Mouse (Mus musculus): ENCODE measurements around the gene Gm49673.
"Not testable (repeated sequence)": the region's sequence is repeated elsewhere in the genome, so short reads cannot be mapped to it uniquely, and the experiment has no call there.

Gene Gm49673

DNA sequence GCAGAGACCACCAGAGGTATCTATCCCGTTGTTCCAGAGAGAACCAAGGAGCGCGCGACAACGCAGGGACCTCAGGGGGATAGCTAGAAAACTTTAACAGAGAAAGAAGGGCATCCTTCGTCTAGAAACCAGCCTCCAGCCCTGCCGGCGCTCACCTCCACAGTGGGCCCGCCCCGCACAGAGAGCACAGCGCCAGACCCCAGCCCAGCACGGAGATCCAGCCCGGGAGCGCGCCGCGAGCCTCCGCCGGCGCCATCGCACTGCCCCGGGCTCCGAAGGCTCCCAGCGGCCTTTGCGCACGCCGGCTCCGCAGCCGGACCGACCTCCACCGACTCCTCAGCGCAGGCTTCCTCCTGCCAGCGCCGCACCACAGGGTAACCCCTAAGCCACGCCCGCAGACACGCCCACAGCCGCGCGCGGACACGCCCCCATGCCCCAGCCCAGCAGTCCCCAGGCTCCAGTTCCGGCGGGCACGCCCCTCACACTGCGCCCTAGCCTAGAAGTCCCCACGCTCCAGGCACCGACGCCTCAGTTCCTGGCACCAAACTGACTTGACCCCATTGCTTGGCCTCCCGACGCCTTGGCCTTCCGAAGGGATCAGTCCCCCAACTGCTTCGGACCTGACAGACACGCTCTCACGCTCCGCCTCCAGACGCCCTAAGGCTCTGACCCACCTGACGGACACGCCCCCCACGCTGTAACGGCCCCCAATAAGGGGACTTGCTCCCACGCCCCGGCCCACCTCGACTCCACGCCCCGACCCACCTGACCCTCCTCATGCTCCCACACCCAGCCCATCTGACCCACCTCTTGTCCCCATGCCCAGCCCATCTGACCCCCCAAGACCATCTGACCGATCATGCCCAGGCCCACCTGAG is at the start of gene Gm49673, which contains the start of gene Rnaset2a:
Gene Gm49673 (minus strand): TSS at position 350 of the 878 bp plus-strand sequence.
Gene Rnaset2a (minus strand): TSS at position 659 of the 878 bp plus-strand sequence.
- peak; percentile 74 for DNase-seq (ENCODE audit: low spot score)

DNA sequence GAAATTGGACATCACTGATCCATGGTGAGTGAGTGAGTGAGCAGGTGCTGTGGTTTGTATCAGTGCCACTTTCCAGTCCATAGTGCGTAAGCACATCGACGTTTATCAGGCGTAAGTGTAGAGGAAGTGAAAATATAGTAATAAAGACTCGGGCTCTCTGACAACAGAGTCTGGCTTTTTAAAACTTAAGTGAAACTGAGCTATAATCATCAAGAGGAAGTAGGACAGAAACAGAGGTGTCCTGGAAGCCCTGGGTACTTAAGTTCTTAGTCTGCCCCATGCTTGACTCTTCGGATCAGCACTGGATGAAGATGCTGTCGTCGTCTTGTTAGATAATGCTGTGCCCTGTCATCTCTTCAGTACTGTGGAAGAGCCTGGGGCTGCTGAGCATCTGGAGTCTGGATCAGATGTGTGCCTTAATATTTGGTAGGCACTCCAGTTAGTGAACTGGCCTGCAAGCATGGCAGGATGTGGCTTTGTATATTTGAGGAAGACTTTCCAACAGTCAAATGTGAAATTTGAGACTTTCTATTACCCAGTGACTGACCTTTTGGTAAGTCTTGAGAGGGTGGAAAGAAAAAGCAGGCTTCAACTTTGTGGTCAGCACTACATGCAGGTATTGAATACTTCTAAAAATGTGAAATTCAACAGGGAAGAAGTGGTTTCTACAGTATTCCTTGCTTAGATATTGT is 48.2 kb upstream of the Gm49673 start:
- no peak for DNase-seq (ENCODE audit: low spot score)

DNA sequence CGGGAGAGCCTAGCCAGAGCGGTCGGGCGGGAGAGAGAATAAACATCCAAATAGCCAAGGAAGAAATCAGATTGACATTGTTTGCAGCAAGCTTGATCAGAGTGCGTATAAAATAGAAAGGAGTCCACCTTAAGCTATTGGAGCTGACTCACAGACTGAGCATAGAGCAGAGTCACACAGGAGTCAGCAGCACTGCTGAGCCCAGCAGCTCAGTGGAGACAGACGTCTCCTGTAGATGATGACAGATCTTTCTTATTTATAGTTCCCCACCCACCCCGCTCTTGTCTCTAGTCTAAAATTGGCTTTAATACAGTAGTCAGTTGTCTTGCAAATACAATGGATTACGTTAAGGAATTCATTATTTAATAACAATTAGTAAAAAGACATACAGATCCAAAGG is 46.1 kb upstream of the Gm49673 start:
- DNase-seq (ENCODE audit: low spot score), result no peak

DNA sequence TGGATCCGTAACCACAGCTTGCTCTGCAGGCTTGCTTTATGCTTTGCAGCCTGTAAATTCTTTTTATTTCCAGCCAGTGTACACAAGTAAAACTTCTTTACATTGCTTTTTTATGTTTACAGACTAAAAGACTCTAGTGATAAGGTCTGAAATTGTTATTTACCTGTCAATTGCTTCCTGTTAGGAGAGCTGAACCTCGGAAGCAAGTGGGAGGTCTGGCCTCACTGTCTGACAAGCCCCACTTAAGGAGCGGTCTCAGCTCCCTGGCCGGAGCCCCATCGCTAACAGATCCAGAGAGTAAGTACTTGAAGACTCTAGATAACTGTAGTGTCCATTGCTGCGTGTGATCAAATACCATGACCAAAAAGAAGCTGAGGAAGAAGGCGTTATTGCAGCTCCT is 36.6 kb upstream of the Gm49673 start:
- no peak for DNase-seq (ENCODE audit: low spot score)

DNA sequence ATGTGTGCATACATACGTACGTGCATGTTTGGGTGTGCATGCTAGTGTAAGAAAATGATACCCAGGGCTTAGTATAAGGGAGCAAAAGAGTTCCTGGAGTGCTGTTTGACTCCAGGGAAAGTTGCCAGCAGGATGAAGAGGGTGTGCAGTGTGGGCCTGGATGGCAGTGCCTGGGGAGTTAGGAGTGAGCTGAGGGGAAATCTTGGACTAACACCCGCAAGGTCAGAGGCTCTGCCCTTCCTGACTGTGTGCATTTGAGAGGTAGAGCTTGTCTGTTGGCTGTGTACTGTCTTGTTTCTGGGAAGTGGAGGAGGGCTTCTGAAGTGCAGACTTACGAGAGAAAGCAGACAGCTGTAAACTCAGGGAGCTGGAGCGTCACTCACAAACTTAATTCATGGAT is 36.2 kb upstream of the Gm49673 start:
- DNase-seq (ENCODE audit: low spot score), result no peak

DNA sequence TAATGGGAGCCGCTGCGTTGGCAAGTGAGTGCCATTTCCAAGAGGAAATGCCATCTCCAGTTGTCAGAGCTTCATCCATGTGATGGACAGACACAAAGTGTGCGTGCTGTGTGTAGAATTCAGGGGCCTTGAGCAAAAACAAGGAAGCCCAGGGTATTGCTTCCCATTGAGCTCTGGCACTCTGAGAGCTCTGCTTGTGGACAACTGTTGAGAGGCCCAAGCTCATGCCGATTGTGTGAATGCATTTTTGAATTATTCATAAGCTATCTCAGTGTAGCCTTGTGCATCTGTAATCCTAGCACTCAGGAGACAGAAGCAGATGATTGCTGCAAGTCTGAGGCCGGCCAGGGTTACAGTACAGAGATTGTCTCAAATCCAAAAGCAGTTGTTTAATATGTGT is 29.5 kb upstream of the Gm49673 start:
- DNase-seq (ENCODE audit: low spot score), result no peak

DNA sequence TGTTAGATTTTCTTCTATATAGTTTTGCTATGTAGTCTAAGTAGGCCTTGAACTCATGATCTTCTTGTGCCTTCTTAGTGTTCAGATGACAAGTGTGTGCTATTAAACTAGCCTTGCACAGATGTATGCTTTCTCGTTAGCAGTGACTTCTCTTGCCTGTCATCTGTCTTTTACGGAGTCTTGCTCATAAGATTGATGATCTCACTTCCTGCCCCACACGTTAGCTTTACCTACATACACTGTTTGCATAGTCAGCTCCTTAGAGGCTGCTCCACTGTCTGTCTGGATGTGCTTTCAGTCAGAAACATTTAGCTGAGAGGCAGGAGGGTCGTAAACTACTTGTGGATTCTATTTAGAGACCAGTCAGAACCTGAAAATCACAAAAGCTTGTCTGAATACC is 23.5 kb upstream of the Gm49673 start:
- no peak for DNase-seq (ENCODE audit: low spot score)

DNA sequence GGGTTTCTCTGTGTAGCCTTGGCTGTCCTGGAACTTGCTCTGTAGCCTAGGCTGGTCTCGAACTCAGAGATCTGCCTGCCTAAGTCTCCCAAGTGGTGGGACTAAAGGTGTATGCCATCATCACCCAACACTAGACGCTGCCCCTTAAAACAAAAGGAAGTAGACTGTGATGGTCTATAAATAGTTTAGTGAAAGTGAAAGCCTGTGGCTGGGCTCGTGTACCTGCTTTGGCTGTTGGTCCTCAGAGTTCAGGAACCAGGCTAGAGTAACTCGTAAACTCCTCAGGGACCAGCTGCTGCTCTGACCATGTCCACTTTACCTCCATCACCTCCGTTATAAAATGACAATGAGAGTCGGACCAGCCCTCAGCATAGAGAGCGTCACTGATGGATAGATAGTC is 22.7 kb upstream of the Gm49673 start:
- DNase-seq (ENCODE audit: low spot score), result no peak

DNA sequence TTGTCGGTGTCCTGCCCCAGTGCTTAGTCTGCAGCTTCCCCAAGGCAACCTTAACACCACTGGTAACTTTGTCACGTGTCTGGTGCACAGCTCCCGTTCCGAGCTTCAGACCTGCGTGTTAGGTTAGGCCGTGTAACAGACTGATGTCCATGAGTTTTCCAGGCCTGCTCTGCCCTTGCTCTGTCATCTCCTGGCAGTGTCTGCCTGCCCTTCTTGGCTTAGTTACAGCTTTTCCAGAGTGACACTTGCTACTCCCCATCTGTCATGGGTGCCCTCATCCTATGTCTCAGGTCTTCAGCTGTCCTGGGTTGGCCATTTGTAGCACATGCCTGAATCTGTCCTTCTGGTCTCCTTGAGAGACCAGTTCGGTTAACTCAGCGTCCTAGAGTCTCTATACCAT is 19.8 kb upstream of the Gm49673 start:
- not testable (repeated sequence) for DNase-seq (ENCODE audit: low spot score)

DNA sequence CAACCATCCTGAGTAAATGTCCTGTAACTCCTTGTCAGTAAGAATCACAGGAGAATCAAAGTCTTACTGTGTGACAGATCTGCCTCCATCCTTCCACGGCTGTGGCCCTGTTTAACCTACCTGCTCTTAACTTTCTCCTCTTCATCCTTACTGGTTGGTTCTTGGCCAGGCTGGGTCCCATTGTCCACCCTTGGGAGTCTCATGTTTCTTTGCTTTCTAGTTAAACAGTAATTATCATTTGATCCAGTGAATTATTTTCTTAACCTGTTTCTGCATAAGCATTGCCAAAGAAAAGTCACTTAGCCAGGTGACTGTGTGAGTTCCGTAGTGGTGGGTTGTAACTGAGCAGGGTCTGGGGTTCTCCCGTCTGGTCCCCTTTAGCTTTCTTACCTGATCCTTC is 18.9 kb upstream of the Gm49673 start:
- not testable (repeated sequence) for DNase-seq (ENCODE audit: low spot score)

DNA sequence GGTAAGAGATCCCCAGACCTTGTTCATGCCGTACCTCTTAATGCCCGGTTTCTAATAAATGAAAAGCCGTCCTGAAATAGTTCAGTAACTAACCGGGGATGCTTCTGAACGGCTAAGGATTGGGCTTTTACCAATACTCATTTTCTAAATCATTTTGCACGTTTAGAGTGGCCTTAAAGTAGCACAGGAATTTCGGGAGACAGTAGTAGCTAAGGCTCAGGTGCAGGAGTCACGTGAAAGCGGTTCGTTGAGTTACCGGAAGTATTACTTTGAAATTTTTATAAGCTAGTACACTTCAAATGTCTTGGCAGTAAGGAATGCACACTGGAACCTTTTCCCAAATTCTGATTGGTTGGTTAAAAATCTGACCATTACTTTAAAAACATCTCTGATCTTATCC is 18.4 kb upstream of the Gm49673 start:
- not testable (repeated sequence) for DNase-seq (ENCODE audit: low spot score)

DNA sequence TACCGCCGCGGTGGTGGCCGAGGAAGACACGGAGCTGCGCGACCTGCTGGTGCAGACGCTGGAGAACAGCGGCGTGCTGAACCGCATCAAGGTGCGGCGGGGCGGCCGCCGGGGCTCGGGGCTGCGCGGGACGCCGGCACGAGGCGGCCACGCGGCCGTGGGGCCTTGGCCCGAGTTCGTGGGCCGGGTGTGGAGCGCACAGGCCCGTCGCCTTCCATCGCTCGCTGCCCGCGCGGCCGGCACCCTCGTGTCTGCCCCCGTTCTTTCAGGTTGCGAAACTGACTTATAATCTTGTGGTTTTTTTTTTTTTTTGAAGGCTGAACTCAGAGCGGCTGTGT is 18.0 kb upstream of the Gm49673 start:
- DNase-seq (ENCODE audit: low spot score), result peak; percentile 40

DNA sequence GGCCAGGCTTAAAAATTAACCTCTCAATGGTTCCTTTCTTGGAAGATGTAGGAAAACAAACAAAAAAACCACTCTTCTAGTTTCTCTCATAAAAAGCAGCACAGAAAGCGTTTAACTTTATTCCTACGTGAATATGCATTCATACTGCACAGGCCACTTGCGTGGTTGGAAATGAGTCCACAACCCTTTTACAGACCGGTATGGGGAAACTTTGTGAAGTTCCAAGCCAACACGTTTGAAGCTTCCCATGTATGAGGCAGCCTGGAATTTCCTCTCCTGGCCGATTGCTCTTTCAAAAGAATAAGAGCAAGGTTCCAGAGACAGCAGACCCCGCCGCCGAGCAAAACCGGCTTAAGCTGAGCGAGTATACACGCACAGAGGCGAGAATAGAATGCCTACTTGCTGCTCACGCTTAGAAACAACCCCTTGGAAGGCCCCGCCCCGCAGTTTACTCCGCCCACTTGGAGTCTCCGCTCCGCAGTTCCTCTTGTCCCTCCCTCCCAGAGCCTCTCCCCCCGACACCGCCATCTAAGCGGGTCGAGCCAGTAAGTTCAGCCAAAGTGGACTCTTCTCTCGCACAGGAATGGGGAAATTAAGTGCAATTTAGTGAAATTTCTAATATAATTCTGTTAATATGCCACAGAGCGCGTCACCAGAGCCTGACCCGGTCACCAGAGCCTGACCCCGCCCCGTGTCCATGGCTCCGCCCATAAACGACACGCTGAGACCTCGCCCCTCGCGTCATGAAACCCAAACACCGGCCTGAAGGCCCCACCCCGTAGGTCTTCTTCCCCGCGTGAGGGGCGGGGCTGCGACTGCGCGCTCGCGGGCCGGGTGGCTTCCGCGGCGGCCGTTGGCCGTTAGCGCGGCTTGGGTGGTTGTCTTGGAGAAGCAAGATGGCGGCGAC is 17.4 kb upstream of the Gm49673 start, which contains the start of gene Fgfr1op:
Gene Fgfr1op (plus strand): TSS at position 801 of the 907 bp plus-strand sequence.
- DNase-seq (ENCODE audit: low spot score), result not testable (repeated sequence)

DNA sequence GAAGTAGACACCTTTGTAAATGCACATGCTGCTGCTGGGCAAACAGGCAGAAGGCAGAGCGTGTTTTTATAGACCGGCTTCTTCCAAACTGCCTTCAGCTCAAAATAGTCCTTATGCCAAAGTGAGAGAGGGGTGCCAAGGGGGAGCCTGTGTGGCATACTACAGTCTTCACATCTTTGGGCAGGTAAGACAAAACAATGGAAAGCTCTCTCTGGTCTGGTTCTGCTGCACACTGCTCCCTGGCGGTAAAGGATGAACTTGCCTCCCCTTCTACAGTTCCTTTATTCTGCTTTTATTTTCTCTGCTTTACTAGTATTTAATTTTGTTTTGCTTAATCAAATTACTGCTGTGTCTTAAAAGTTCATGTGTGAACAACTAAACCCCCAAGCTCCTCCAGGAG is 13.4 kb upstream of the Gm49673 start:
- not testable (repeated sequence) for DNase-seq (ENCODE audit: low spot score)

DNA sequence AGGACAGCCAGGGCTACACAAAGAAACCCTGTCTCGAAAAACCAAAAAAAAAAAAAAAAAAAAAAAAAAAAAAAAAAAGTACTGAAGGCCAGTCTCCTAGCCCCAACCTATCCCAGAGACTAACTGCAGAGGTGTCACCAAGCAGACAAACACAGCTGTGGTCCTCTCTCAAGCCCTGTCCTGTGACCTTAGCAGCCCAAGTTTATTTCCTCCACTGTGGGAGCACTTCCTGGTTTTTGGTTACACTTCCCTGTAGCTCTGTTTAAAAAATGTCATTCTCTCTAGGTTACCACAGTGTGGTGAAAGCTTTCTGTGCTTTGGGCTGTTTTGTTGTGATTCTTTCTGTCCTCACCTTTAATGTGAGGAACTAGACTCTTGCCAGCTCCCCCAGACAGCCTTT is 11.0 kb upstream of the Gm49673 start:
- not testable (repeated sequence) for DNase-seq (ENCODE audit: low spot score)

DNA sequence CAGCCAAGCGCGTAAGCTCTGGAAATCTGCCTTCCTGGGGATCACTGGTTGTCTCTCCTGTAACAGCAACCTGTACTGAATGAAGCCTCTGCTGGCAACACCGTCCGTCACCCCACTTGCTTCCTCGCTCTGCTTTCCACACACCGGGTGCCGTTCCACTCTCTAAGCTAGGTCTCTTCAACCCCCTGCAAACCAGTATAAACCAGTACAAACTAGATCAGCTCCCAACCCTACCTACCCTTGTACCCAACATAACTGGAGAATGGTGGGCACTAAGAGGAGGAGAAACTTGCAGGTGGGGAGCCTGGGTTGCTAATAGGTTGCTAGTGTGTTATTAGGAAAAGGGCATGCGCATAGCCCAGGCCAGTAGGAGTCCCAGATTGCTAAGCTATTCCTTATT is 8.4 kb upstream of the Gm49673 start:
- DNase-seq (ENCODE audit: low spot score), result not testable (repeated sequence)

DNA sequence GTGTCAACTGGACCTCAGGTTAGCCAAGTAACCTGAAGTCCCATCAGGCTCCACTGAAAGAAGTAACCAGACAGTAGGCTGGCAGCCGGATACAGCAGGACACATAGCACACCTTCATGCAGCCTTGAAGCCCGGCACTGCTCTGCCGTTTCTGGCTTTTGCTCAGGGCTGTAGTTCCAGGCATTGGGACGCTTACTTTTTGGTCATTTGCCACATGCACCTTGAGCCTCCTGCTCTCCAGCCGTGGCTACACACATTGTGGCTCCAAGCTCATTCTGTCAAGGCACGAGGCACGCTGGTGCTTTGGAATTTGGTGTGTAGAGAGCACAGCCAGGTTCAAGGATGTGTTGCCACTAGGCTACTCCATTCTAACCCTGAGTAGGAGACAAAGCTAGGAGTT is 7.4 kb upstream of the Gm49673 start:
- DNase-seq (ENCODE audit: low spot score), result not testable (repeated sequence)

DNA sequence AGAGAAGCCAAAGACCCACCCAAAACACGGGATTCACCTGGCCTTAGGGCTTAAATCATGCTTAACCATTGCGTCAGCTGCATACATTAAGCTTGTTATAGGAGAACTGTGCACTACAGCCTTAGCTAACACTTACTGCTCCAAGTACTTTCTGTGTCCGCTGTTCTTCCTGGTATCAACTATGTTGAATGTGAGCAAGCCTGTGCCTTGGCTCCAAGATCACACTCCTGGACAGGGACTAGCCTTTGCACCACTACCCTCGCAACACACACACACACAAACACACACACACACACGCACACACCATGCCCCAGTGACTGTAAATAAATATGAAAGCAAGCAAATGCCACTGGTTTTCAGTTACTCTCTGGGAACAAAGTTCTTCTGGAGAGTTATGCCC is 657 bp downstream of the Gm49673 start:
- DNase-seq (ENCODE audit: low spot score), result not testable (repeated sequence)

DNA sequence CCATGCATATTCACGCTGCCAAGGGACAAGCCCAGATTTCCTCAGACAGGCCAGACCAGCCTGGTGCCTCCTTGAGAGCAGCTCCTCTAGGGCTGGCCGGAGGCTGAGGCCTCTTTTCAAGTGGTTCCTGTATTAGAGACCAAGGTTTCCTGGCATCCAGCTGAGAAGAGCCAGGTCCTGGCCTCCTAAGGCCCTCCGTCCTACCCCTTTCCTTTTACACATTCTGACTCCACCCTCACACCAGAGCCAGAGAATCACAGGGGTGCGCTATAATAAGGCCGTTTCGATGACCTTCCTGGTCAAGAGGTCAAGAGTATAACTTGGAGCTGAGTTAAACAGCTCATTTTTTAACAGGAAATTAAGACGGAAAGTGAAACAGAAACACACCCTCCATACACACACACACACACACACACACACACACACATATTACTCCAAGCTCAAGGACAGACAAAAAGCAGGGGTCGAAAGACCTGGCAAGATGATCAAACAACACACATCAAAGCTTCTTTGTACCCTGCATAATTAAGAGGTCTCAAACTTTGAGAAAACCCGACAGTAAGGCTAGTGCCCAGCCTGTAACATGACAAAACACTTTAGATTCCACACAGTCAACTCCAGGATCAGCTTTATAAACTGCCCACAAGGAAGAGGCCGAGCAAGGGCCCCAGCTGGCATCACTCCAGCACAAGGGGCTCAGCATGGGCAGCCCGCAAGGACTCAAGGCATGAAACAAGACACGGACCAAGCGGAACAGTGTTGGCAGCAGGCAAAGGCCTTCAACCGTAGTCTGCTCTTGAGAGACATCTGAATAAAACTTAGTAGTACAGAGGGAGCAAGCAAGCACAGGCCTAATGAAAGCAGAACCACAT is 3.5 kb downstream of the Gm49673 start:
- DNase-seq (ENCODE audit: low spot score), result not testable (repeated sequence)

DNA sequence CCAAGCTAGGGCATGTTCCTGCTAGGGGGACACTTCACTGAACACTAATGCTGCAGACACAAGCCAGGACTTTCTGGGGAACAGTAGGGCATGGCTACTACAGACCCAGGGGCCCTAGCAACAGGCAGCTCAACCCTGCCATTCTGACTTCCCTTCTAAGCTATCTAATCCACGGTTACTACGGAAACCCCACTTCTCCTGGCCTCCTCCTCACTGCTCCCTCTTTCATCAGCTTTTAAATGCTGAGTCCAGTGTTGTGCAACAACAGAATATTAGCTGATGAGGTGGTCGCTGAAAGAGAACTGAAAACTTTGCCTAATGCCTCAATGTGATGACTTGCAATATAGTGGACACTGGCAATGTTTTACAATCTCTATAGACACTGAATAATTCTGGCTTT is 7.4 kb downstream of the Gm49673 start:
- DNase-seq (ENCODE audit: low spot score), result not testable (repeated sequence)

DNA sequence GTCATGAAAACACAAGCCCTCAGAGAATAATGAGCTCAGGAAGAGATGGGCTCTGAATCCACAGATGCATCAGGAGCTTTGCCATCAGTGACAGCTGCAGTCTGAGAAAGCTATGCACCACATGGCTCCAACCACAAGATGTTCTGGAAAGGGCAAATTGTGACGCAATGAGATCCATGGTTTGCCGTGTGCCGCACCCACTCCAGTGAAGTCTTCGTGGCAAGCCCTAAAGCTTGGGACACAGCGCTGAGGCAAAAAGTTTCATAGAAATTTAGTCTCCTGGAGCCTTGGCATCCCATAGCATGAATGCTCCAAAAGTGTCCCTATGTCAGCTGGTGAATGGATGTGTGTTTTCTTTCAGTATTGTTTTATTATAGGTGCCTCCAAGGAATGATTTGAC is 9.5 kb downstream of the Gm49673 start:
- DNase-seq (ENCODE audit: low spot score), result not testable (repeated sequence)

Measured in testis, postnatal 14 days (tissue).